Mouse (Mus musculus) erythroid progenitor cell, adult 5-6 weeks (primary cell): ENCODE results near the gene Vangl1. TPM values are rescaled to one million over a fixed set of nuclear protein-coding genes. Genes with fewer than 3 reads are reported as not detected.
"Not testable (repeated sequence)": the region's sequence is repeated elsewhere in the genome, so short reads cannot be mapped to it uniquely, and the experiment has no call there.

Experiments
- ATAC-seq: replicated peaks from 2 replicates; pipeline ENCODE4 v1.8.0; 2016; ENCODE audit warnings: moderate number of reproducible peaks, mild to moderate bottlenecking, moderate TSS enrichment, inconsistent platforms; ENCODE audit not compliant: poor library complexity, low FRiP score, severe bottlenecking
- total RNA-seq, 2 experiments: library from RNA; stranded (forward) in 1 of 2; stranded (reverse) in 1 of 2; fragments of 150-400 nt in 1 of 2; fragments of 186-747, 209-891 nt in 1 of 2; gene quantifications; 2 replicates each; pipeline versions ENCODE4 v1.2.3 to v1.2.4; 2015 to 2017; ENCODE audit warnings: low replicate concordance in 2 of 2

Gene Vangl1
- total RNA-seq (2015; ENCODE audit: low replicate concordance) (31.0 and 61.6 TPM in 2 replicates), total RNA-seq (2017; ENCODE audit: low replicate concordance) (52.2 and 109 TPM in 2 replicates)

DNA sequence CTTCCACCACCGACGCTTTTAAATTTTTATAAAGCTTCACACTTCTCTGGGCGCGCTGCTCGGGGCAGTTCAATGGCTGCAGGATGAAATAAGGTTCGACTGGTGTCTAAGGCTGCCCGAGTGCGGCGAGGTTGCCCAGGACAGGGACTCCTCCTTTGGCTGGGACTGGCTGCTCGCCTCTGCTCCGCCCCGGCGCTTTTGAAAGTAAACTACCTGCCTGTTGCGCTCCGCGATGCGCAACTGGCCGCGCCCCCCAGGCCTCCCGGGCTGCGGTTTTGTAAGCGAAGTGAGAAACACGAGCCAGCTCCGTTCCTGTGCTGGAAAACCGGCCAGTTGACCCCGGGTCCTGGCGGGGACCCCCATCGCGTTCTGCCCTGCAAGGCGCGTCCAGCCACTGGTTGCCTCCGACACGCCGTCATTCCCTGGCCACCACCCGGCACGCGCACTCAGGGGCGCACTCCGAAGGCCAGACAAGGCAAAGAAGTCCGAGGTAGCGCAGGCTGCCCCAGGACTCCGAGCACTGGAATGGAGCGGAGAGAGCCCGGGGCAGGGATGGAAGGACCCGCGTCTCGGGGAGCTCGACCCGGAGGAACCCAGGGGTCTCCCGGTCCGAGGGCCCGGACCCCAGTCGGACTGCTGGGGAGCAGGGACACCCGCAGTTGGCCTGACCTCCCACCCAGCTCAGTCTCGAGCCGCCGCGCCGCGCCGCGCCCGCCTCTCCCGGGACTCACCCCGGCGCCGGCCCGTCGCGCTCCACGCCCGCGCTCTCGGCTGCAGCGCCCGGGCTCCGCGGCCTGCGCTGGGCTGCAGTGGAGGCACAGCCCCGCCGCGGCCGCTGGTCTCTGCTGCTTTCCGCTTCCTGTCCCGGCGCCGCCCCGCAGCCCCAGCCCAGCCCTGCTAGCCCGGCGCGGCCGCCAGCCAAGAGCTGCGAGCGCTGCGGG lies at the start of gene Vangl1:
TSS of gene Vangl1 (minus strand) at position 913 of the 941 bp plus-strand sequence.
- ATAC-seq: 0 out of 2 replicates have a peak, but pooled peaks have one; percentile 39

DNA sequence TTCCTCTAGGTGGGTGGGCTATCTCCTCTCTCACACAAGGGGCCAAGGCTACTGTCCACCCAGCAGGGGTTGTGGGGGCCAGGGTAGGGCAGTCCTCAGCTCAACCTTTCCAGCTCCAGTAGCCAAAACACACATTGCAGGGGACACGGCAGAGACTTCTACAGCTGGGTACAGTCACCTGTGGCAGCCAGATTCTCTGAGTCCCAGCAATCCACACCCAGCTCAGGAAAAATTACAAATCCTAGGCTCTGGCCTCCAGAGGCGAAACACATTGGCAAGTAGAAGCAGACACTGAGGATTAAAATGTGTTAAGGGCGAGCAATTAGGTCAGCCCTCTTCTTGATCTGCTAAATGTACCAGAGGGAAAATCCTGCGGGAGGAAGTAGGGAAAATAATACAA lies 49.1 kb upstream of the Vangl1 start:
- ATAC-seq: no peak

DNA sequence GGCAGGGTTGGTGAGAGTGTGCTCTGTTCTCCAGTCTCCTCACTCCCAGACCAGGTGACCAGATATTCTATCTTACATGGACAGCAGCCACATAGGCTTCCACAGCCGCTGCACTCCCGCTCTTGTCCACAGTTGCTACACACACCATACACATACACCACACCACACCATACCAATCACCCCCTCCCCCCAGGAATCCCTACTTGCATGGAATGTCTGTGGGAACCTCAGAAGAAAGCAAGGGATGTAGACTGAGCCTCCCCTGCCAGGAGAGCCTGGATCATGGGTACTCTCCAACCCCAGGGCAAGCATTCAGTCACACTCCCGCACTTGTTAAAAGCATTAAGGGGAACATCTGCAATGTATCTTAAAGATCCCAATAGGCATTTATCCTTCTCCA lies 48.4 kb upstream of the Vangl1 start:
- no peak for ATAC-seq

DNA sequence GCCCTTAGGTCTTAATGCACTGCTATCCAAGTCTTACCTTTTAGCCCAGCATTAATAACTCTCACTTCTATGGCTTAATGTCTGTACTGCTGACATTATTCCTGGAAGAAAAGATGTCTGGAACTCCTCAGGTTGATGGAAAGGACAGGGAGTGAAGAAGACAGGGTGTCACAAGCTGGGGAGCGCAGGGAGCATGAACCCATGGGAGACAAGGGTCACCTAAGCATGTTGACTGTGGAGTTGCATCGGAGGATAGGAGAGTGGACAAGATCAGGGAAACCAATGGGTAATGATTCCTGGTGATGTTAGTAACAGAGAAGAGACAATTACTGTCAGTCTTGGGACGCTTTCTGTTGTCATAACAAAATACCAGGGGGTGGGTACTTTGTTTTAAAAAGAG lies 46.4 kb upstream of the Vangl1 start:
- ATAC-seq: no peak

DNA sequence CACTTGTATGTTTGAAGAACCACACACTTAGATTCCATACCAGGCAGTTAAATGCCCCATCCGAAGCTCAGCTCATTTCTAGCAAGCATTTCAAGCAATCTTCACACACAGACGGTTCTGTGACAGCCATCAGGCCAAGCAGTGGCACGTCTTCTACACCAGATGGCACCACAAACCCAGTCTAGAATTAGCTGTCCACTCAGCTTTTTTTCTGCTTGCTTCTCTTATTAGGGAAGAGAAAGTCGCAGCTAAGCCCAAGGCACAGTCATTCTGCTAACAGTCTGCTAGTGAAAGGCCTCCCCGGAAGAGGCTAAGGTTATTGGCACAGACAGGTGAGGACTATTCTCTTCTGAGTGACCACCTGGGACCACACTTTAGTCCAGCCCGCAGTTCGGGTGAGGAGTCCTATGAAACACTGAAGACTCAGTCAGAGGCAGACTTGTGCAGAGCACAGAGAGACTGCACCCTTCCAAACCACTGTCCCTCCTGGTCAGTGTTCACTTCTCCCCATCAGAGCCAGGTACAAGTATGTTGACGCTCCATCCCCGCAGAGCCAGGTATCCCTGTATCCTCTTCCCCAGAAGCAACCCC lies 45.0 kb upstream of the Vangl1 start:
- ATAC-seq: no peak

DNA sequence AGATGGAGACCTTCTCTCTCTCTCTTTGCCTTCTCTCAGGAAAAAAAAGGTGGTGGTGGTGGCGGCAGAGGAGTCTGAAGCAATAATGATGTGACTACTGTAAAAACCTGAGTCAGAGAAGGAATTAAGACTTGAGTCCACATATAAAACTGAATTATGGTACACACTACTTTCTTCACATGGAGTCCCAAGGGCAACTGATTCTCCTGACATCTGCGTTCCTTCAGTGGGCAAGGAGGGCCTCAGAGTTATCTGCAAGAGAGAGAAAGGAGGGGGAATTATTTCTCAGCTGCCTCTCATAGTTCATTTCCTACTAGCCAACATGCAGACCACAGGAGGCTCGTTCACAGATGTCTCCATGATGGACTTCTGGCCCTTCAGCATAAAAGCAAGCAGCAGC lies 40.1 kb upstream of the Vangl1 start:
- no peak for ATAC-seq

DNA sequence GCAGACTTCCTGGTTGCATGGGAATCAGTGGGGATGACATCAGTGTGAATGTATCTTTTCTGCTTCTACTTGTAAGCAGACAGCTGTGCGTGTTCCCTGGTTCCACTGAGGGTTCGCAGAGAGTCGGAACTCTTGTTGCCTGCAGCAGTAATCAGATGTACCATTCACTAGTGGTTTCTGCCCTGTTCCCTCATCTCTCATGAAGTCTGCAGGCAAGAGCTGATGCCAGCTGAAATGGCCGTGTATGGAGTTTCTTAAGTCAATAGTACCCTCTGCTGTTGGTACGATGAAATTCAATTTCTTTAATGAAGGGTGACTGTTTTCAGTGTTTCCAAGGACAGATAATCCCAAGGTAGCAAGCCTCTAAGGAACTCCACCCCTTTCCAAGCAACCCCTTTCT lies 38.4 kb upstream of the Vangl1 start:
- no peak for ATAC-seq

DNA sequence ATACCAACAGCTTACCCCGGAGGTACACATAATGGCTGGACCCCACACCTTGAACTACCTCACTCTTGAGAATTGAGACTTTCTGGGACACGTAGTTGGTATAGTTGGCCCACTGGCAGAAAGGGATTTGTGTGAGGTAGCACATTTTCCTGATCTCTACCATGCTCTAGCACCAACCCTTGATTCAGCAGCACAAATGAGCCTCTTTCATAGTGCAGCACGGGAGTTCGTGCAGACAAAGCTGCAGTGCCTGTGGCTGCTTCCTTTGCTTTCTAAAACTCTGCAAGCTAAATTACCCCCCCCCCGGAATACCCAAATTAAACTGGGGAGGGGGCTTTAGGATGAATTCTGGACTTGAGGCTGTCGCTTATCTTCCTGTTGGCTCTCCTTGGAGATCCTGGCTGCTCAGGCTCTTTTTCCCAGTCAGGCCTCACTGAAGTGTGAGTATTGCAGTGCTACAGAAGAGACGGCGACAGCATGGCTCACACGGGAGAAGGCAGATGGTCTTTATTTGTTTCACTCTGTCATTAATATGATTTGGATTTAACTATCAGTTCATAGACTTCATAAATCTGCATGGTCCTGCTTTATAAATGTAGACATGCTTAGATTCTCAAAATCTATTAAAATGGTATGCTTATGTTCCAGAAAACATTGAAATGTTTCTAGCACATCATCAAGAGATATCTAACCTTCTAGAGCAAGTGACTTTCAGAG lies 27.1 kb upstream of the Vangl1 start:
- no peak for ATAC-seq

DNA sequence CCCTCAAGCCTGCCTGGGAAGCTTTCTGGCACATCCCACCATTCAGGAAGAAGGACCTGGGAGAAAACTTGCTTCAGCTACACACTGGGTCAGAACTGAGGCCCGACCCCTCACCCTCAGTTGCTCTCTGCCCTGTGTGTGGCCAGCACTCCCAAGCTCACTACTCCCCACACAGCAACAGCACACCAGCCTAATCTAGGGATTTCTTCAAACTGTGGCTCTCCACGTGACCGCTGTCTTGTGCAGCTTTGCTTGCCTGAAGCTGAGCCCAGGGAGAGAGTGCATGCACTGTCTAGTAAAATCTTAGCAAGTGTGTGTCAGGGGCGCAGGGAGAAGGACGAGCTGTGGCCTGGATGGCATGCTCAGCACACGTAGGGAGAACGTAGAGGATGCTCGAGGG lies 18.3 kb upstream of the Vangl1 start:
- ATAC-seq: no peak

DNA sequence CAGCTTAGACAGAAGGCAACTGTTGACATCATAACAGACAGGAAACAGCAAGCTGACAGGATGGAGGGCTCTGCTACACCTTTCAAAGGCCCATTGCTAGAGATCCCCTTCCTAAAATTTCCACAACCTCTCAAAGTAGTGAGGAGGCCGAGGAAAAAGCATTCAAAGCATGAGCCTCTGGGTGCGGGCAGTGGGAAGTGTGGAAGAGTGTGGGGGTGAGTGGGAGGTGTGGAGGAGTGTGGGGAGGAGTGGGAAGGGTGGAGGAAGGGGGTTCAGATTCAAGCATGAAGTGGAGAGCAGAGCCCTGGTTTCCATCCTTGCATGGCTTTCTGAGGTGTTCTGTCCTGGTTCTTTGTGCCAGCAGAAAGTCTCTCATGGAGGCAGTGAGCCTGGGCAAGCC lies 13.8 kb upstream of the Vangl1 start:
- no peak for ATAC-seq

DNA sequence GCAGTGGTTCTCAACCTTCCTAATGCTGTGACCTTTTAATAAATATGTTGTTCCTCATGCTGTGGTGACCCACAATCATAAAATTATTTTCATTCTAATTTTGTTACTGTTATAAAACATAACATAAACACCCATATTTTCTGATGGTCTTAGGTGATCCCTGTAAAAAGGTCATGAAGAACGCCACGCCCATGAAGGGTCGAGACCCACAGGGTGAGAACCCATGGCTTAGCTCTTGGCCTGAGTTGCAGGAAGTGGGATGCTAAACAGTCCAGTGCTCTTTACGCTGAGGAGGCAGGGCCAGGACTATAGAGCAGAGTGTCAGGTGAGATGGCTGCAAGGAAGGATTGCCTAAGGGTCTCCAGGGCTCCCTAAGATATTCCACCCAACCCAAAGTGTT lies 10.2 kb upstream of the Vangl1 start:
- no peak for ATAC-seq

DNA sequence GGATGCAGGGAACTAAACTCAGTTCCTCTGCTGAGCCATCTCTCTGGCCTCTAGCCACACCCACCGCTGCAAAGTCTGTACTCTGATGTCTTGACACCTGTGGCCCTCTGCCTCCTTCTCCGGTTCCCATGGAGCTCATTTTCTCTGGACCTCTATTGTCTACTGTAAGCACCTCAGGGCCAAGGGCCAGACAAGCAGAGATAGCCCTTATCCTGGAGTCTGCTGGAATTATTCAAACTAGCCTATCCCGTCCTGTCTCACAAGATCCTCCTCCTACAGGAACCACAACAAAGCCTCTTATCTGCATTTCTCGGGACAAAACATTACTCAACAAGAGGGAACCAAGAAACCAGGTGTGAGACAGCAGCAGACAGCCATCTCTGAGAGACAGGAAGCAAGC lies 9.8 kb upstream of the Vangl1 start:
- ATAC-seq: no peak

DNA sequence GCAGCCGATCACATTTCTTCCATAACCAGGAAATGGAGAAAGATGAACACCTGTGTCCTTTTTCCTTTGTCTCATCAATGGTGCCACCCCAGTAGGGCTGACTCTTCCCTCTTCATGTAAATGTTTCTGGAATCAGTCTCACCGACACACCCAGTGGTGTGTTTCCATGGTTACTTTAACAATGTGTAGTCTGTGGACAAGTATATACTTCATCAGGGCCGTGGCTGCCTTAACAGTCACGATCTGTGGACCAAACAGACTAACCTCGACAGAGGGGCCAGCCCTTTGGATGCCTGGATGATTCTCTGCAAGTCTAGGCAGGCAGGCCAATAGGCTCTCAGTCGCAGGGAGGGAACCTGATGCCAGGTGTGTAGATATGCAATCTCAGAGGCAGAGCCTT lies 8.4 kb upstream of the Vangl1 start:
- no peak for ATAC-seq

DNA sequence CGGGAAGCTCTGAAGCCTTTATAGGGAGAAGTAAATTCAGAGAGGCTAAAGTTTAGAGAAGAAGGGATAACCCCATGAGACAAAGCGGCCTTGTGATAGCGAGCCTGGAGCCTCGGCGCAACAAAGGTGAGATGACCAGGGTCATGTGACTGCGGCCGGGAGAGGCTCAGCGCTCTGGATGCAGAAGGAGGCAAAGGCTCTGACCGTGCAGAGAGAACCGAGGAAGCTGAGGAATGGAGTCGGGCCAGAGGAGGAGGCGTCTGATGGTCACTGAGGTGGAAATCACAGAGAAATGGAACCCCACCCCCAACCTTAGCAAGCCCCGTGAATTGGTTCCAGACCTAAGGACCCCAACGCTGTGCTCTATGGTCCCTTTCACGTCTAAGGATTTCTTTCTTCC lies 7.8 kb upstream of the Vangl1 start:
- ATAC-seq: no peak

DNA sequence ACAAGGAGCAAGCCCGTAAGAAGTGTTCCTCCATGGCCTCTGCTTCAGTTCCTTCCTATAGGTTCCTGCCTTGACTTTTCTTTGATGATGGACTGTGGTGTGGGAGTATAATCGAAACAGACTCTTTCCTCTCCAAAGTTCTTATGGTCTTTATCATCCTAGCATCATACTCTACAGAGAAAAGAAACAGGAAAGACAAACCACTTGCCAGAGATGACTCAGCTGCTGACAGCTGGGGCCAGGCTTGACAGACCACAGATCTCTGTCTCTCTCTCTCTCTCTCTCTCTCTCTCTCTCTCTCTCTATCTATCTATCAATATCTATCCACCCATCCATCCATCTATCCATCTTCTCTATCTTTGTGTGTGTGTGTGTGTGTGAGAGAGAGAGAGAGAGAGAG lies 6.8 kb upstream of the Vangl1 start:
- no peak for ATAC-seq

DNA sequence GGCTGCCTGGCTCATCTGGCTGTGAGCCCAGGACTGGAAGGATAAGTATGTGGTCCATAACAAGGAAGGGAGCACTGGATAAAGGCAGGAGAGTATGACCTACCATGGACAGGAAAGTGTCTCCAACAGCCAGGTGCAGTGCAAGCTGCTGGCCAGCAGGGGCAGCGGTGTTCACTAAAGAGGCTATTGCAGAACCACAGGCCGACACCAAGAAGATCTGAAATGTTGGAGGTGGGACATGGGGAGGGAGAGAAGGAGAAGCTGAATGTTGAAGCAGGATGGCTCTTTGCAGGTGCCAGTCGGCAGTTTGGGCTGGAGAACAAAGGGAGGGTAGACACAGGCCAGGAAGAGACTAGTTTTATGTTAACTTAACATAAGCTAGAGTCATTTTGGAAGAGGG lies 6.3 kb upstream of the Vangl1 start:
- ATAC-seq: peak; percentile 75

DNA sequence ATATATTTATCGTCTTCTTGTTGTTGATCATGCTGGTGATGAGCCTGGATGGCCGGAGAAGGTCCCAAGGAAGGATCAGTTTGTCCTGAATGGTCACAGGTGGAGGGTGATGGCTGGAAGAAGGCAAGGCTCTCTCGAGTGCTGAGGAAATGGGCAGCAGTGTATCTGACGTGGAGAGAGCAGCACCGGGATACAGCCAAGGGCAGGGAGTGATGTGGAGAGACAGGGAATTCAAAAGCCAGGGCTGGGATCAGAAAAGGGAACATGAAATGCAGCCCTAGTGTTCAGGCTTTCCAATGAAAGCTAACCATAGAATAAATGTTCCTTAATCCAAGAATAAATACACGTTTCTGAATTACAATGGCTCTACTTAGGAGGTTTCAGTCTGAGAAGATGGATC lies 4.4 kb upstream of the Vangl1 start:
- ATAC-seq: no peak

DNA sequence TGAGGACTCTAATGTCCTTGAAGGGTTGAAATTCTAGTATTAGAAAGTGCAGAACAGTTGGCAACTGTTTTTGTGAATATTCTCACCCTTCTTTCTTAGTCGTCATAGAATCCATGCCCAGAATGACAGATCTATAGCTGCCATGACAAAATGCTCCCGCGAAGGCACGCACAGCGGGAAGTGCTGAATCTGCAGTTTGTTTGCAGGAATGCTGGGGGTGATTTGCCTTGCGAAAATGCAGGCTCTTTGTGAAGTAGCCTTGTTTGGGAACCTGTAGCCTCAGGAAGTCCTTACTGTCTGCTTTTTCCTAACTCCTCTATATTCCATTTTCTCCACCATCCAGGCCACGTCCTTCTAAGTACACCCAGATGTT lies 951 bp upstream of the Vangl1 start:
- ATAC-seq: no peak

DNA sequence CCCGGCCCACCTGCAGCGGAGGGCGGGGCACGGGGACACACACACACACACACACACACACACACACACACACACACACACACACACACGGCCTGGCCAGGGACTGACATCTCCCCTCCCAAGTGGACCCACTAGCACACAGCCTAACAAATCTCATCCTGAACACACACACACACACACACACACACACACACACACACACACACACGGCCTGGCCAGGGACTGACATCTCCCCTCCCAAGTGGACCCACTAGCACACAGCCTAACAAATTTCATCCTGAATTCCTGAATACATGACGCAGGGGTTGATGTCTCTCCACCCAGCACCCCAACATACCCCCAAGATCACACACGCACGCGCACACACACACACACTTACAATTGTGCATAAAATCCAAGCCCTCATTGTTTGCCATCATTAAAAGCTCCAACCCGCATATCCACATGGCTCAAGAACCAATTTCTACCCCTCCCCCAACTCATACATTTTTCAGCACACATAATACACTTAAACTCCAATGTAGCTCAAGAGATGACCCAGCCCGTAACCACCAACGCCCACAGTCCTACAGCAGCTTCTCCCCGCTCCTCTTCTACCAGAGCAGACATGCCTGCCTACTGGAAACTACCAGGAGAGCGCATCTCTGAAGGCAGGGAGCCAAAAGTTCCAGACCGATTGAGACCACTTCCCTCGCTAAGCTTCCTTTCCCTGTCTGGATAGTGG lies 403 bp upstream of the Vangl1 start:
- not testable (repeated sequence) for ATAC-seq

DNA sequence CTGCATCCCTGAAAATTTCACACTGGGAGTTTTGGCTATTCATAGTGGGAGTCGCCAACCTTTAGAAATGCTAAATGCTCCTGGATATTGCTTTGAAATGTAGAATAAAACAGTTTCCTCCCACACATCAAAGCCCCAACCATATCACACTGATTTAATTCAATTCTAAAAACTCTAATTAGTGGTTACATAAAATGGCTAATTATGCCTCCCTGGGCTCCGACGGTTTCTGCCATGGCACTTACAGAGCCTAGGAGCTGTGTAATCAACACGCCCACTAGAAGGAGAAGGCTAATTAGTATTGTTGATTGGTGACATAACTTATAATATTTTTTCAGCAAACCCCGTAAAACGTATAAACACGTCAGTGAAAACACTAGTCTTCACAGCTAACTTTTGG lies 1.4 kb downstream of the Vangl1 start:
- no peak for ATAC-seq
